19 mouse cellular contexts compared by ENCODE assay signal in the genomic region with DNA sequence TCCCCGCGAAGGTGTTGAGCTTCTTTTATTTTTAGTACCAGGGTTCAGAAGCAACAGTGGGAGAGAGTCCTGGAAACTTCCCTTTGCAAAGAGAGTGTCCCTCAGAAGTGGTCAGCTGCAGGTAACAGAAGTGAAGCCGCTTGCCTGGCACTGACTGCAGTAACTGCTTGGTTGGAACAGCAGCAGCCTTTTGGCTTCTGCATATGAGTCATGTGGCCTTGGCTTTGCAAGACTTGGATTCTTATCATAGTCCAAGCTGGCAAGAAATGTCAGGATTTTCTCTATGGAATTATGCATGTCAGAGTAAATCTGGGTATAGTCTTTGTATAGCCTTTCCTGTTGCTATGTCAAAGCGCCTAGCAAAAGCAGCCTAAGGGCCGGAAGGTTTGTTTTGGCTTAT. TPM values are rescaled to one million over a fixed set of nuclear protein-coding genes. Genes with fewer than 3 reads are reported as not detected.
"Had no signal": no experiment of that assay in that cellular context is flagged by ENCODE, and none has a peak within 500 bp of the region (broad histone marks: within the 10 kb centered on the region; RNA-seq: fewer than 3 reads in every experiment).

No protein-coding gene starts in this region.

- H3K36me3 ChIP-seq: limb, embryonic 10.5 days; liver, embryonic 15.5 days; midbrain, embryonic 10.5 days; neural tube, embryonic 15.5 days had no signal

- H3K9me3 ChIP-seq: limb, embryonic 10.5 days; liver, embryonic 15.5 days; midbrain, embryonic 10.5 days; neural tube, embryonic 15.5 days had no signal

- DNase-seq: kidney, postnatal 25 days; lung, adult 2 months; lung, postnatal 36 days; midbrain, embryonic 14.5 days; right cerebral cortex, adult 18-20 months; right cerebral cortex, postnatal 25 days; thymus, adult 18-20 months; thymus, postnatal 14 days had no signal

- H3K9ac ChIP-seq: liver, embryonic 15.5 days; neural tube, embryonic 15.5 days had no signal

- ATAC-seq: lung, postnatal 0 days had no signal

- H3K27ac ChIP-seq: left cerebral cortex, adult 2 months; limb, embryonic 10.5 days; liver, embryonic 15.5 days; midbrain, embryonic 10.5 days; neural tube, embryonic 15.5 days; stomach, postnatal 0 days had no signal

- H3K4me3 ChIP-seq: left cerebral cortex, adult 2 months; limb, embryonic 10.5 days; liver, embryonic 15.5 days; midbrain, embryonic 10.5 days; myocyte; neural tube, embryonic 15.5 days had no signal

- H3K4me2 ChIP-seq: liver, embryonic 11.5 days; liver, embryonic 15.5 days; neural tube, embryonic 15.5 days had no signal

- H3K4me1 ChIP-seq: liver, embryonic 15.5 days had no signal

RNA-seq across cellular contexts. Expression of a gene that starts 4.1 kb away (rescaled TPM):
- total RNA-seq: megakaryocyte, adult 5-6 weeks had no signal
- polyA plus RNA-seq: limb, embryonic 10.5 days; liver, embryonic 11.5 days; liver, embryonic 15.5 days; lung, postnatal 0 days; midbrain, embryonic 10.5 days; neural tube, embryonic 11.5 days had no signal
